Comparison of ENCODE assay signal across 8 mouse cellular contexts in the genomic region with DNA sequence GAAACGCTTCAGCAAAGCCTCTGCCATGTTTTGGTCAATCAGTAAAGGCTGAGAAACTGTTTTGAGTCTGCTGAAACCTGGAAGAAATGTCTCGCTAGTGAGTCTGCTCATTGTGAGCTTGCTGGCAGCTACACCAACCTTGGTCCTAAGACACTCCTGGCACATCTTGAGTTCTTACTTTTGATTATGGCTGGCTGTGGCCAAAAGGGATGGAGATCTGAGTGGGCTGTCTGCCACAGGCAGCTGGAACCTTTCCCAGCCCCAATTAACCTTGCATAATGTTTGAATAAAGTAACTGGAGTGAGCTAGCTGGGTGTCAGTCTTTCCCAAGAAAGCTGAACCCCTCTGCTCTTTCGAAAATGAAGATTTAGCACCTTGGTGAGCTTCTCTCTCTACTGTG. TPM values are rescaled to one million over a fixed set of nuclear protein-coding genes. Genes with fewer than 3 reads are reported as not detected.
DNase-seq lines count a peak whose midpoint lies in the region; ATAC-seq and TF ChIP-seq lines count a peak whose summit lies in the region.

No protein-coding gene starts in this region.

- WGBS in embryonic facial prominence, embryonic 14.5 days, result 80% methylated on average over 3 of the region's 3 CpGs
- 92% methylated on average over 3 of the region's 3 CpGs for WGBS in embryonic facial prominence, embryonic 10.5 days
- 81% methylated on average over 3 of the region's 3 CpGs for WGBS in intestine, postnatal 0 days

- H3K36me3 ChIP-seq in embryonic facial prominence, embryonic 14.5 days (ENCODE audit: control insufficient read depth, insufficient read depth, low read length), result peaks cover 46% of the 10 kb centered on the region
- H3K36me3 ChIP-seq in embryonic facial prominence, embryonic 10.5 days (replicated peaks), result peaks cover 55% of the 10 kb centered on the region
- H3K36me3 ChIP-seq in intestine, postnatal 0 days (ENCODE audit: control insufficient read depth, insufficient read depth), result peaks cover 13% of the 10 kb centered on the region

- no peak overlapping the region for H3K4me3 ChIP-seq in embryonic facial prominence, embryonic 14.5 days (ENCODE audit: low read depth, low read length)
- no peak overlapping the region for H3K4me3 ChIP-seq in embryonic facial prominence, embryonic 10.5 days
- no peak overlapping the region for H3K4me3 ChIP-seq in intestine, postnatal 0 days (ENCODE audit: low read depth, low read length)

- H3K9ac ChIP-seq in embryonic facial prominence, embryonic 14.5 days (ENCODE audit: low read depth, low read length), result no peak overlapping the region
- H3K9ac ChIP-seq in intestine, postnatal 0 days (ENCODE audit: low read depth, low read length), result no peak overlapping the region

- DNase-seq in embryonic facial prominence, embryonic 14.5 days (ENCODE audit: low spot score), result peak; percentile 45
- DNase-seq in embryonic facial prominence, embryonic 10.5 days (ENCODE audit: low spot score), result no peak
- DNase-seq in NIH3T3 (ENCODE audit: low read depth), result peak; percentile 76
- DNase-seq in fibroblast of lung, adult 2 months (ENCODE audit: low read depth), result peak; percentile 45
- DNase-seq in left cerebral cortex, adult 8-10 months (ENCODE audit: low spot score in 2 of 2), result peak; percentile 10 to 53
- DNase-seq in gastrocnemius, adult 18-20 months (ENCODE audit: low spot score), result no peak
- no peak for DNase-seq in lung, postnatal 25 days (ENCODE audit: low spot score)

- ATAC-seq in embryonic facial prominence, embryonic 14.5 days (ENCODE audit: low read depth), result no peak
- no peak for ATAC-seq in intestine, postnatal 0 days

- H3K4me1 ChIP-seq in embryonic facial prominence, embryonic 14.5 days (ENCODE audit: control insufficient read depth, insufficient read depth, low read length), result peaks cover 2% of the 10 kb centered on the region; the same call in 1 of the 2 replicates
- H3K4me1 ChIP-seq in embryonic facial prominence, embryonic 10.5 days, result peaks cover 9% of the 10 kb centered on the region
- 0 out of 2 replicates have a peak, but pooled peaks cover 4% of the 10 kb centered on the region for H3K4me1 ChIP-seq in intestine, postnatal 0 days (replicated peaks; ENCODE audit: control insufficient read depth, insufficient read depth, low read length)

- H3K27ac ChIP-seq in embryonic facial prominence, embryonic 14.5 days (replicated peaks; ENCODE audit: low read depth, low read length), result no peak overlapping the region
- H3K27ac ChIP-seq in embryonic facial prominence, embryonic 10.5 days (replicated peaks), result no peak overlapping the region
- H3K27ac ChIP-seq in intestine, postnatal 0 days (ENCODE audit: low read depth, low read length), result no peak overlapping the region

- TF ChIP-seq CTCF in intestine, postnatal 0 days (IDR thresholded peaks at IDR 0.05; ENCODE audit: low read depth), result no peak

- H3K4me2 ChIP-seq in embryonic facial prominence, embryonic 14.5 days (ENCODE audit: low read depth, low read length), result no peak overlapping the region
- H3K4me2 ChIP-seq in intestine, postnatal 0 days (replicated peaks; ENCODE audit: low read depth), result no peak overlapping the region

- no peaks in the 10 kb centered on the region for H3K9me3 ChIP-seq in embryonic facial prominence, embryonic 14.5 days (ENCODE audit: control insufficient read depth, low read length)
- H3K9me3 ChIP-seq in embryonic facial prominence, embryonic 10.5 days, result no peaks in the 10 kb centered on the region
- no peaks in the 10 kb centered on the region for H3K9me3 ChIP-seq in intestine, postnatal 0 days (ENCODE audit: control insufficient read depth)

- no peaks in the 10 kb centered on the region for H3K27me3 ChIP-seq in embryonic facial prominence, embryonic 14.5 days (replicated peaks; ENCODE audit: control insufficient read depth, insufficient read depth, low read length)
- H3K27me3 ChIP-seq in embryonic facial prominence, embryonic 10.5 days (replicated peaks; ENCODE audit: low read depth, poor library complexity, severe bottlenecking), result no peaks in the 10 kb centered on the region
- no peaks in the 10 kb centered on the region for H3K27me3 ChIP-seq in intestine, postnatal 0 days (replicated peaks; ENCODE audit: control insufficient read depth, insufficient read depth, low read length)

RNA-seq across cellular contexts. Expression of gene Etaa1, which starts 2.3 kb away (rescaled TPM):
- polyA plus RNA-seq in embryonic facial prominence, embryonic 14.5 days (2014; fragmentation: Nextera tagmentation; extraction: Ambion mirVana), result 10.9 and 12.1 TPM in 2 replicates
- polyA plus RNA-seq in embryonic facial prominence, embryonic 10.5 days (2016; fragmentation: Nextera tagmentation; extraction: Ambion mirVana), result 13.8 and 15.1 TPM in 2 replicates
- 1 to 10 TPM; 7.4 to 9.0 (median 8.3) TPM for total RNA-seq in left cerebral cortex, adult 8-10 months (2022)
- 3.8 and 4.2 TPM in 2 replicates for polyA plus RNA-seq in intestine, postnatal 0 days (2015; fragmentation: Nextera tagmentation; extraction: Ambion mirVana)
- total RNA-seq in gastrocnemius, adult 18-20 months (2021), result 1 to 10 TPM; 1.5 to 1.7 TPM

Comparison
In these comparisons a context has a peak if more than half of its experiments do, and no peak if none do; other contexts are left out.
1. DNase-seq: peak in embryonic facial prominence, embryonic 14.5 days (single experiment), NIH3T3 (single experiment), fibroblast of lung, adult 2 months (single experiment) and left cerebral cortex, adult 8-10 months (2 of 2); none in embryonic facial prominence, embryonic 10.5 days (single experiment), gastrocnemius, adult 18-20 months (single experiment) and lung, postnatal 25 days (single experiment).